Mouse (Mus musculus) spleen, postnatal 0 days (tissue): ENCODE data around the gene Eif1ad. TPM values are rescaled to one million over a fixed set of nuclear protein-coding genes. Genes with fewer than 3 reads are reported as not detected.

Source experiments
- polyA plus RNA-seq: library from polyadenylated mRNA; unstranded; fragments of >200 nt; fragmentation: Nextera tagmentation; extraction: Ambion mirVana; gene quantifications from 2 replicates; pipeline ENCODE4 v1.2.1, GENCODE M21; 2015

Gene Eif1ad
- 39.3 and 43.4 TPM in 2 replicates for polyA plus RNA-seq

DNA sequence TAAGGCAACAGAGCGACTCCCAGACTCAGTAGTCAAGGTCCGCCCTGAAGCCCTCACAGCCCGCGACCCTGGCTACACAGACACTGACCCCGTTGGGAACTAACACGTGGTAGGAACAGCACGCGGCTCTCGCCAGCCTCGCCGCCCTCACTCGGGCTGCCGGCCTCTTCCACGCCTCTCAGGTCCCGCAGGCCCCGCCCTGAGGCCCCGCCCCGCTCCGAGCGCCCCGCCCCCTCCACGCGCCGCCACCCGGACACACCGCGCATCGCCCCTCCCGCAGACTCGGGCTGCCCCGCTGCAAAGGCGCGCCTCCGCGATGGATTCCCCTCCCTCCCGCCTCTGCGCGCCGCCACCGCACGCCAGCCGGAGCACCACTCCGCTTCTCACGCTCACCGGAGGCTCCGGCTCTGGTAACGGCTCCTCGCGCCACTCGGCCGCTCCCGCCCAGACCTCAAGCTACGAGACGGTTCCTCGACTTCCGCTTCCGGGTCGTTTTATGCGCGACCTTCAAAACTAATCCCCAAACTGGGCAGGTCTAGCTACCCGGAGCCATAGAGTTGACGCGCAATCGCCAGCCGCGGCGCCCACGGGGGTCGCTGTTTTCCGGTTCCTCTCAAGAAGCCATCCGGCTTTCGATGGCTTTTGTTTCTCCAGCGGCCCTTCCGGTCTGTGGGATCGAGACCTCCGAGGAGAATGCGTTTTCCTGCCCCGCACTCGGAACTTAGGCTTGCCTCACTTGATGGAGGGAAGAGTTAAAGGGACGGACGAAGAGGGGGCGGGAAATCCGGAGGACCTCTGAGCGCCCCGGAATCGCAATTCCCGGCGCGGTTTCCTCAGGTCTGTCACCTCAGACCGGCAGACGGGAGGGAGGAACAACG, at the start of gene Eif1ad:
Gene Eif1ad, plus strand, starts transcription at position 567 of the 878 bp plus-strand sequence.

DNA sequence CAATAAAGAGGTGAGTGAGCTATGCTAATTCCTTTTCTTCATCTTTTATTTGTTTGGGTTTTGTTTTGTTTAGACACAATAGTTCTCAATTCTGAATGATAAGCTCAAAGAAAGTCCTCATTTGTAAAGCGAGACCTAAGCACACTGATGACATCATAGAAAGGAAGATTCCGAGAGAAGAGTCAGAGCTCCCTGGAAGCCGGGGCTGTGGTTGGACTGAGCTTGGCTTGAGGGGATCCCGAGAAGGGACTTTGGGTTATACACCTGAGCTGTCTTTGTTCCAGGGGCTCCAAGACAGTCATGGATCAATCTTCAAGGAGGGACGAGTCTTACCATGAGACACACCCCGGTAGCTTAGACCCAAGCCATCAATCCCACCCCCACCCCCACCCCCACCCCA, 31.1 kb upstream of the Eif1ad start, which contains the start of gene Catsper1:
Gene Catsper1, plus strand, starts transcription at position 301 of the 400 bp plus-strand sequence.

DNA sequence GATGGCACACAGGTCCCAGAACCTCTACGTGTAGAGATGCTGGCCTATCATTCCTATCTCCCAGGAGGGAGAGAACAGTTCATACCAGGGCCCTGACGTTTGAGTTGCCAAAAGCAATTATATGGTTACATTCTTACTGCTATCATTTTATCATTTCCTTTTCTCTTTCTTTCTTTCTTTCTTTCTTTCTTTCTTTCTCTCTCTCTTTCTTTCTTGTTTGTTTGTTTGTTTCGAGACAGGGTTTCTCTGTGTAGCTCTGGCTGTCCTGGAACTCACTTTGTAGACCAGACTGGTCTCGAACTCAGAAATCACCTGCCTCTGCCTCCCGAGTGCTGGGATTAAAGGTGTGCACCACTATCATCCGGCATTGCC, 17.1 kb upstream of the Eif1ad start, which contains the start of gene Cst6:
Gene Cst6, minus strand, starts transcription at position 73 of the 372 bp plus-strand sequence.

DNA sequence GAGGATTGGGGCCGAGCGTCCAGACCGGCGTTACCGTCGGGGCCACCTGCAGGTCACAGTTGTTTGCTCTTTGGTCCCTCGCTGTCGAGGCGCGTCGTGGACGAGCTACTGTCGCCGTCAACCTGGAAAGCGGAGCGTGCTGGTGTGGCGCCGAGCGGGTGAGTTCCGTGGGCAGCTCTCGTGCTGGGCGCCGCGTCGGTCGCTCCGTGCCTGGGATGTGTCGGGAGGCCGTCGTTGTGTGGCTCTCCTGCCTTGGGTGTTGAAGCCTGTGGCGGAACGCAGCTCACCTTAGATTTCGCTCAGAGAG, 465 bp downstream of the Eif1ad start, which contains the start of gene Banf1:
Gene Banf1, minus strand, starts transcription at position 116 of the 307 bp plus-strand sequence.

DNA sequence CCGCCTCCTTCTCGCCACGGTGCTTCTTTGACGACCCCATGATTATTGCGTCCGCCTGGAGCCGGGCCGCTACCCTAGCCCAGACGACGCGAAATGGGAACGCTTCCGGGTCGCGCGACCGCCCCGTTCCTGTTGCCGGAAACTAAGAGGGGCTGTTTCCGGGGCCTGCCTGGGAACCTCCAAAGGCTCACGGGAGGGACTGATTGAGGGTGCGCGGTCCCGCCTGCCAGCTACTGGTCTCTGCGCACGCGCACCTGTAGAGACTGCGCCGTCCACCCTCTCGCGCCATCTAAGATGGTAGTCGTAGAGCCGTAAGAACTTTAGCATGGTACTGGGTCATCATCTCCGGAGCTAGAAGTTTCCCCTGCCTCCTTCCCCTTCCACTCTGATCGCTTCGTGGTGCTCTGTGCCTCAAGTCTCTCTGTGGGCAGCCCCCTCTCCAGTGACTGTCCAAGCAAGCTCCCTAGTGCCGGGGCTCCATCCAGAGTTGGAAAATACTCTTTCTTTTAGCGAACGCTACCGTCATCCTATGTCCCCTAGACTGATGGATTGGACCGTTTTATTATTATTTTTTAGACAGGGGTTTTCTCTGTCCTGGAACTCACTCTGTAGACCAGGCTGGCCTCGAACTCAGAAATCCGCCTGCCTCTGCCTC, 22.2 kb downstream of the Eif1ad start, which contains the start of gene Sart1:
Gene Sart1, minus strand, starts transcription at position 116 of the 655 bp plus-strand sequence.

DNA sequence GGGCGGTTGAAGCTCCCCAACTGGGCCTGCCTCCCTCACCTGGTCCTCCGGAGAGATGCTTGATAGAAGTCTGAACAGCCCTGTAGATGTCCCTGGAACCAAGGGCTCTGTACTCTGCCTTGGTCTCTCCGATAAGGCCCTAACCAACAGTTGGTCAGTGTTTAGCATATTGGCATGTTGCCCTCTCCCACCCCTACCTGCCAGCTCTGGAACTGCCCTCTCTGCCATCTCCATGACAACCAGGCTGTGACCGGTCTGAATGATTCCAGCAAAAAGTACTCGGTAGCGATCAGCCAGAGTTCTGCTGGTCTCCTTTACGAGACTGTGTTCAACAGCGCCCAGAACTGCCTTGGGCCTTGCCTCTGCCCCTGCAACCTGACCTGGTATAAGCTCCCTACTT, 35.8 kb downstream of the Eif1ad start, which contains the start of gene Tsga10ip:
Gene Tsga10ip, minus strand, starts transcription at position 234 of the 400 bp plus-strand sequence.

Other genes with a start within 250 kb of the Eif1ad start
- gene Klc2, start 248.2 kb upstream of the Eif1ad start, polyA plus RNA-seq, result 2.9 and 4.6 TPM in 2 replicates
- 9.6 and 10.2 TPM in 2 replicates for gene Pacs1, start 93.6 kb upstream of the Eif1ad start, polyA plus RNA-seq
- gene Sf3b2, start 71.3 kb upstream of the Eif1ad start, polyA plus RNA-seq, result 172 and 197 TPM in 2 replicates
- gene Gal3st3, start 68.4 kb upstream of the Eif1ad start, polyA plus RNA-seq, result 0.10 and 0.27 TPM in 2 replicates
- gene Catsper1, start 31.0 kb upstream of the Eif1ad start, polyA plus RNA-seq, result not detected in 2 replicates
- 0.51 and 0.99 TPM in 2 replicates for gene Cst6, start 17.2 kb upstream of the Eif1ad start, polyA plus RNA-seq
- 304 and 334 TPM in 2 replicates for gene Banf1, start 427 bp downstream of the Eif1ad start, polyA plus RNA-seq
- 51.2 and 52.4 TPM in 2 replicates for gene Sart1, start 22.0 kb downstream of the Eif1ad start, polyA plus RNA-seq
- 0.19 and 0.29 TPM in 2 replicates for gene Tsga10ip, start 35.8 kb downstream of the Eif1ad start, polyA plus RNA-seq
- gene Drap1, start 58.2 kb downstream of the Eif1ad start, polyA plus RNA-seq, result 130 and 141 TPM in 2 replicates
- gene AI837181, start 58.4 kb downstream of the Eif1ad start, polyA plus RNA-seq, result 25.6 and 28.8 TPM in 2 replicates
- not detected in 2 replicates for gene Fosl1, start 80.8 kb downstream of the Eif1ad start, polyA plus RNA-seq
- 5.3 and 6.5 TPM in 2 replicates for gene Ccdc85b, start 91.2 kb downstream of the Eif1ad start, polyA plus RNA-seq
- 55.0 and 60.8 TPM in 2 replicates for gene Fibp, start 93.9 kb downstream of the Eif1ad start, polyA plus RNA-seq
- 4.3 and 6.1 TPM in 2 replicates for gene Ctsw, start 101.8 kb downstream of the Eif1ad start, polyA plus RNA-seq
- 30.8 and 37.7 TPM in 2 replicates for gene Efemp2, start 107.2 kb downstream of the Eif1ad start, polyA plus RNA-seq
- 19.9 and 21.2 TPM in 2 replicates for gene Mus81, start 121.7 kb downstream of the Eif1ad start, polyA plus RNA-seq
- 1,515 and 1,595 TPM in 2 replicates for gene Cfl1, start 123.7 kb downstream of the Eif1ad start, polyA plus RNA-seq
- 0.19 and 0.21 TPM in 2 replicates for gene 1700020D05Rik, start 137.0 kb downstream of the Eif1ad start, polyA plus RNA-seq
- 7.8 and 7.9 TPM in 2 replicates for gene Snx32, start 143.8 kb downstream of the Eif1ad start, polyA plus RNA-seq
- 0.07 TPM in 1 of 2 replicates, not detected in the other for gene Ovol1, start 193.9 kb downstream of the Eif1ad start, polyA plus RNA-seq
- gene Ap5b1, start 201.3 kb downstream of the Eif1ad start, polyA plus RNA-seq, result 4.7 and 5.9 TPM in 2 replicates
- 154 and 175 TPM in 2 replicates for gene Rnaseh2c, start 235.1 kb downstream of the Eif1ad start, polyA plus RNA-seq
- 33.2 and 34.5 TPM in 2 replicates for gene Kat5, start 243.5 kb downstream of the Eif1ad start, polyA plus RNA-seq